Mouse (Mus musculus): Measurements from ENCODE around the gene Gm17521. TPM values are rescaled to one million over a fixed set of nuclear protein-coding genes. Genes with fewer than 3 reads are reported as not detected.
"Not testable (repeated sequence)": the region's sequence is repeated elsewhere in the genome, so short reads cannot be mapped to it uniquely, and the experiment has no call there.

Gene Gm17521
- not detected in 2 replicates for polyA plus RNA-seq (2014; fragmentation: Nextera tagmentation; extraction: Ambion mirVana)

DNA sequence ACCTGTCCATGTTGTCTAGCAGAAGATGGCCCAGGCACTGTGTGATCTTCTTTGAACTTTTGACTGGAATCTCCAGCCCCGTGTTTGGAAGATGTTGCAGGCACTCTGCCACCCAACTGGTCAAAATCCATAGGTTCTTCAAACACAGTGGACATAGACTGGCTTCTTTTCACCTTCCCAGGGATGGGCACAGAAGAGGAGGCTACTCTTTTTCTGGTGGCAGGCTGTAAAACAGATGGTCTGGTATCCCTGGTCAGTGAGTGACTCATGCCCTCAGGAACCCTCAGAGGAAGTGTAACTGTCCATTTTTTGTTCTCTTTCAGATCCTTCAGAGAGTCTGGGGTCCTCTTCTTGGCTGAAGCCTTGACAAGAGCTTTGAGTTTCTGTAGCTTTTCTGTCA is at the start of gene Gm17521:
Gm17521 (minus strand) TSS at position 101 of the 400 bp plus-strand sequence.
- not testable (repeated sequence) for H3K9me3 ChIP-seq (ENCODE audit: low read depth, low read length); ATAC-seq (ENCODE audit: insufficient read depth); DNase-seq; H3K4me1 ChIP-seq (ENCODE audit: insufficient read depth); H3K36me3 ChIP-seq (ENCODE audit: insufficient read depth); H3K9ac ChIP-seq; H3K4me3 ChIP-seq (ENCODE audit: low read depth, low read length); H3K4me2 ChIP-seq; H3K27ac ChIP-seq (ENCODE audit: low read depth); H3K27me3 ChIP-seq (ENCODE audit: insufficient read depth, low read length)
- 63% methylated on average over 1 of the region's 1 CpGs for WGBS

DNA sequence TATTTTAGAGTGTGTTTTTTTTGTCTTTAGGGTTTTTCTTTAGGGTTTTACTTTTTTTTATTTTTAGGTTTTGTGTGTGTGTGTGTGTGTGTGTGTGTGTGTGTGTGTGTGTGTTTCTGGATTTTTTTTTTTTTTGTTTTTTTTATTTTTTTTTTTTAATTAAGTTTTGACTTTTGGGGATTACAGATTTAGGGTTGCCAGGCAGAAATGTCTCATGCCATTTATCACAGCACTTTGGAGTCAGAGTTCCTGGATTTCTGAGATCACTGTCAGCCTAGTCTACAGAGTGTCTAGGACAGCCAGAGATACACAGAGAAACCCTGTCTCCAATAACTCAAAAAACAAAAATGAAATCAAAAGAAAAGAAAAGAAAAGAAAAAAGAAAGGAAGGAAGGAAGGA is 14.5 kb upstream of the Gm17521 start:
- no peaks in the 10 kb centered on the region for H3K36me3 ChIP-seq (ENCODE audit: insufficient read depth)
- DNase-seq (no peak), ATAC-seq (ENCODE audit: insufficient read depth) (no peak)
- H3K9me3 ChIP-seq (ENCODE audit: low read depth, low read length) = no peaks in the 10 kb centered on the region
- no peaks in the 10 kb centered on the region for H3K27me3 ChIP-seq (ENCODE audit: insufficient read depth, low read length)
- no peak overlapping the region for H3K27ac ChIP-seq (ENCODE audit: low read depth)
- H3K4me3 ChIP-seq (ENCODE audit: low read depth, low read length) = no peak overlapping the region
- no peak overlapping the region for H3K4me2 ChIP-seq
- TF ChIP-seq CTCF (IDR thresholded peaks at IDR 0.05; ENCODE audit: low read depth) = no peak
- H3K9ac ChIP-seq = no peak overlapping the region
- H3K4me1 ChIP-seq (ENCODE audit: insufficient read depth) = no peaks in the 10 kb centered on the region

DNA sequence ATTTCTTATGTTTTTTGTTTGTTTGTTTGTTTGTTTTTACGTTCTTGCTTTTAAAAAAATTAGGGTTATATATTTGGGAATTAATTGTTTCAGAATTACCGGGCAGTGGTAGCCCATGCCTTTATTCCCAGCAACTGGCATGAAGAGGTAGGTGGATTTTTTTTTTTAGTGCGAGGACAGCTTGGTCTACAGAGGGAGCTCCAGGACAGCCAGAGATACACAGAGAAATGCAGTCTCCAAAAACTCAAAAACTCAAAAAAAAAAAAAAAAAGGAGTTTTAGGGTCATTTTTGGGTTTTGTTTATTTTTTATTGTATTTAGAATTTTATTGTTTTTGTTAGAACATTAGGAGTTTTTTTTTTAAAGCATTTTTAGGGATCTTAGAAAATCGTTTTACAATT is 14.0 kb upstream of the Gm17521 start:
- H3K4me2 ChIP-seq = no peak overlapping the region
- H3K27ac ChIP-seq (ENCODE audit: low read depth) = no peak overlapping the region
- no peak overlapping the region for H3K4me3 ChIP-seq (ENCODE audit: low read depth, low read length)
- no peaks in the 10 kb centered on the region for H3K36me3 ChIP-seq (ENCODE audit: insufficient read depth)
- no peaks in the 10 kb centered on the region for H3K9me3 ChIP-seq (ENCODE audit: low read depth, low read length)
- WGBS = 63% methylated on average over 4 of the region's 4 CpGs
- no peak for TF ChIP-seq CTCF (IDR thresholded peaks at IDR 0.05; ENCODE audit: low read depth)
- no peak for ATAC-seq (ENCODE audit: insufficient read depth)
- no peak for DNase-seq
- H3K9ac ChIP-seq = no peak overlapping the region
- no peaks in the 10 kb centered on the region for H3K4me1 ChIP-seq (ENCODE audit: insufficient read depth)
- H3K27me3 ChIP-seq (ENCODE audit: insufficient read depth, low read length) = no peaks in the 10 kb centered on the region

Other genes starting within 250 kb of the Gm17521 start
- gene Cldn34c1, start 73.8 kb upstream of the Gm17521 start, polyA plus RNA-seq (2014; fragmentation: Nextera tagmentation; extraction: Ambion mirVana) = 13.2 and 14.5 TPM in 2 replicates
- not detected in 2 replicates for gene Srsx, start 192.8 kb upstream of the Gm17521 start, polyA plus RNA-seq (2014; fragmentation: Nextera tagmentation; extraction: Ambion mirVana)
- gene Gm17577, start 217.2 kb upstream of the Gm17521 start, polyA plus RNA-seq (2014; fragmentation: Nextera tagmentation; extraction: Ambion mirVana) = not detected in 2 replicates

All from lung, embryonic 14.5 days (tissue).